Mouse (Mus musculus) heart, embryonic 11.5 days (tissue): ENCODE measurements at regions not wholly inside any gene's neighbourhood (a gene's known extent, or its start where the extent isn't known, plus 50 kb on each side); places are given as distances from the start of the nearest gene placed in this dataset.

Source experiments
- ATAC-seq: fragments of 200-750 bp; cut with Nextera tagmentation; replicated peaks from 2 replicates; pipeline ENCODE4 v1.8.0; 2017; ENCODE audit warnings: moderate library complexity; ENCODE audit not compliant: insufficient number of reproducible peaks, low FRiP score, low TSS enrichment
- H3K27ac ChIP-seq: fragments of 300-500 bp; sonication (generic); 2 replicates; pipeline ENCODE4 v1.5.1; 2014; ENCODE audit warnings: mild to moderate bottlenecking, low read depth, low read length
- H3K27me3 ChIP-seq: fragments of 300-500 bp; sonication (generic); 2 replicates; pipeline ENCODE4 v1.6.1; 2014; ENCODE audit warnings: mild to moderate bottlenecking, low read length, mixed read lengths; ENCODE audit not compliant: control insufficient read depth, insufficient read depth
- H3K36me3 ChIP-seq: fragments of 300-500 bp; sonication (generic); 2 replicates; pipeline ENCODE4 v1.6.1; 2014; ENCODE audit warnings: mild to moderate bottlenecking, low read length, moderate library complexity, mixed read lengths; ENCODE audit not compliant: control insufficient read depth, insufficient read depth
- H3K4me1 ChIP-seq: fragments of 300-500 bp; sonication (generic); 2 replicates; pipeline ENCODE4 v1.6.1; 2014; ENCODE audit warnings: low read length; ENCODE audit not compliant: control insufficient read depth, insufficient read depth
- H3K4me2 ChIP-seq: fragments of 300-500 bp; sonication (generic); 2 replicates; pipeline ENCODE4 v1.6.1; 2014; ENCODE audit warnings: mild to moderate bottlenecking, moderate library complexity
- H3K4me3 ChIP-seq: fragments of 300-500 bp; sonication (generic); 2 replicates; pipeline ENCODE4 v1.5.1; 2014; ENCODE audit warnings: low read depth, low read length
- H3K9ac ChIP-seq: fragments of 300-500 bp; sonication (generic); 2 replicates; pipeline ENCODE4 v1.6.1; 2014; ENCODE audit warnings: mild to moderate bottlenecking, low read depth, low read length, moderate library complexity
- H3K9me3 ChIP-seq: fragments of 300-500 bp; sonication (generic); replicated peaks from 2 replicates; pipeline ENCODE4 v1.6.1; 2016; ENCODE audit warnings: low read length; ENCODE audit not compliant: control insufficient read depth
- WGBS: fragments of 180-500 bp; shearing (Covaris S2); extraction: QIAGEN DNeasy Blood & Tissue Kit; methylation state at CpG from one replicate; pipeline ENCODE4 v1.1.7; 2014; ENCODE audit not compliant: insufficient replicate concordance; 5-methylcytosine and 5-hydroxymethylcytosine counted together

DNA sequence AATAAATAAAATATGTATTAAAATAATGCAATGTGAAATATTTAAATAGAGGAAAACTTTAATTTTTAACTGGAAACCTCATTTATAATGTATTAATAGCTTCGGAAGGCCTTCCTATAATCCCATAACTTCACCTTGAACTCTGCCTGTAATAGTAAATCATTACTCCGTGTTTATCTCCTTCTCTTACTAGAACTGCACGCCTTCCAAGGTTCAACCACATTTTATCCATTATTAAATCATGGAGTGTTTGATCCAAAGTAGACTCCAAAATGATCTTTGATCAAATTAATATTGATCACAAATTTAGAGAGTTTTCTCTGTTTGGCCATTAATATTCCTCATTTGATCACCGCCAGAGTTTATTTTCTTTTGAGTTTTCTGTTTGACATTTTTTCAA lies 114.8 kb upstream of the Adgrl2 start:
- no peak for ATAC-seq
- no peak overlapping the region for H3K9ac ChIP-seq
- no peaks in the 10 kb centered on the region for H3K9me3 ChIP-seq
- no peaks in the 10 kb centered on the region for H3K36me3 ChIP-seq
- no peak overlapping the region for H3K27ac ChIP-seq
- WGBS: 90% methylated on average over 4 of the region's 4 CpGs
- peaks cover 2% of the 10 kb centered on the region; the same call in 1 of the 2 replicates for H3K27me3 ChIP-seq
- H3K4me1 ChIP-seq: peaks cover 12% of the 10 kb centered on the region
- H3K4me2 ChIP-seq: no peak overlapping the region
- H3K4me3 ChIP-seq: no peak overlapping the region

DNA sequence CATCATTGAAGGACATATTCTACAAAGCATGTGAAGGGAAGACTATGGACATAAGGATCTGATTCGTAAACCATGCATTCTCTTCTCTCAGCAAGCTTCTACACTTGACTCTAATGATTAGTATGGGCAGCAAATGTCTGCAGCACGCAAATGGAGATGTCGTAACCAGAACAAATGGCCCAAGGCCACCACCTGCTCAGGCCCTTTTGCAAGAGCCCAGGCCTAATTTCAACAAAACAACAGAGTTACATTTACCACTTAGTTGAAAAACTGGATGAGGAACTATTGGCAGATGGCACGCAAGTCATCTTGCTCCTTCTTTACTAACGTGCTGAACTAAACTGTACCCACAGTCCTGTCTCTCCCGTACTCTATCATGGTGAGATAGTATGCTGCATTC lies 113.7 kb upstream of the Adgrl2 start:
- H3K4me2 ChIP-seq: no peak overlapping the region
- no peak overlapping the region for H3K27ac ChIP-seq
- H3K9me3 ChIP-seq: no peaks in the 10 kb centered on the region
- H3K27me3 ChIP-seq: peaks cover 2% of the 10 kb centered on the region; the same call in 1 of the 2 replicates
- H3K9ac ChIP-seq: no peak overlapping the region
- 87% methylated on average over 6 of the region's 6 CpGs for WGBS
- ATAC-seq: no peak
- no peak overlapping the region for H3K4me3 ChIP-seq
- H3K36me3 ChIP-seq: no peaks in the 10 kb centered on the region
- H3K4me1 ChIP-seq: peaks cover 12% of the 10 kb centered on the region

DNA sequence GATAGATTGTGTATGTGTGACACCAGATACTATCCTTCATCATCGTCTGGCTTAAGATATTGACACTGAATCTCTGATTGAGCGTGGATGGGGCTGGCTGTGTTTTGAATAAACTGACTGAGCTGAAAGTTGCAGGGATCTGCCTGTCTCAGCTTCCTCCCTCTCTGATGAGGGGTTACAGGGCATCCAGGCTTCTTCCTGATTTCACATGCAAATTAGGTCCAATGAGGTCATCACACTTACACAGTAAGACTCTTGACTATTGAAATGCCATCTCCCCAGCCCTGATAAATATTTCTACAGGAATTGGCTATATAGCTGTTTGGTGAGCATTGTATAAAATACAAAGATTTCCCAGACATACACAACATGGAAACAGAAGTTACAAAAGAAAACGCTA lies 113.1 kb upstream of the Adgrl2 start:
- H3K4me2 ChIP-seq: no peak overlapping the region
- no peak overlapping the region for H3K27ac ChIP-seq
- H3K4me1 ChIP-seq: peaks cover 15% of the 10 kb centered on the region
- H3K36me3 ChIP-seq: no peaks in the 10 kb centered on the region
- H3K9me3 ChIP-seq: no peaks in the 10 kb centered on the region
- no peak for ATAC-seq
- 82% methylated on average over 3 of the region's 3 CpGs for whole genome bisulfite sequencing
- no peak overlapping the region for H3K9ac ChIP-seq
- no peak overlapping the region for H3K4me3 ChIP-seq
- peaks cover 2% of the 10 kb centered on the region; the same call in 1 of the 2 replicates for H3K27me3 ChIP-seq

DNA sequence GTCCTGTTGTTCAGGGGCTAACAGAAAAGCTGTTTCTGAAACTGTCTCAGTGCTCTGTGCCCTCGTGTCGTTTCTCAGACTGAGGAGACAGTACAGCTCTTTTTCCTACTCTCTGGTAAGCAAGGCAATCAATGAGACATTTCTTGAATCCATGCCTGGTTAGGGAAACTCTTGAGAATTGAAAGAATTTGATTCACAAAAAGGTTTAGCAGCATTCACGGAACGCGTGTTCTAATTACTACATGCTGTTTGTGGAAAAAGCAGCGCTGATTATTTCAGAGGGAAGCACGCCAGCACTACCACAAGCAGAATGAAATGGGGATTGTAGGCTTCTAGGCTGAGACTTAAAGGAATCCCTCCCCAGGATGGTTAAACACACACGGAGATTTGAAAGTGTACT lies 112.5 kb upstream of the Adgrl2 start:
- Histone ChIP-seq H3K4me1 (peaks cover 15% of the 10 kb centered on the region), H3K9me3 (no peaks in the 10 kb centered on the region), H3K36me3 (no peaks in the 10 kb centered on the region), H3K4me2 (no peak overlapping the region), H3K9ac (no peak overlapping the region), H3K27ac (no peak overlapping the region), H3K4me3 (no peak overlapping the region), H3K27me3 (peaks cover 2% of the 10 kb centered on the region; the same call in 1 of the 2 replicates)
- WGBS: 73% methylated on average over 8 of the region's 8 CpGs
- no peak for ATAC-seq

DNA sequence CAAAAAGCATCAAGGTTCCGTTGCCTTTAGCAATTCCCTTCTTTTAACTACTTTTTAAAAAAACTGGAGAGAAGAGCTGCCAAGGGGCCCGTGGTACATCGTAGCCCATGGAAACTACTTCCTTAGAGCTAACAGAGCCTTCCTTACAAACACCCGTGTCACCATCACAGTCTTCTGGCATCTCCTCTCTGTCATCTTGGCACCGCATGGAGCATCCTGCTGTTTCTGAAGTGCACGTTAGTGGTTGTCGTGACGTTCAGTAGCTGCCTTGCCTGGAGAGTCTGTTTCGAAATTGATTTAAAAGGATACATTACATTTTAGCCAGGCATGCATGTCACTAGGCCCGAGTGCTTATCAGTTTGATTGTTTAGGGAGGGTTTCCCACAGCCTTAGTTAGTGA lies 111.4 kb upstream of the Adgrl2 start:
- H3K27me3 ChIP-seq: peaks cover 2% of the 10 kb centered on the region; the same call in 1 of the 2 replicates
- H3K4me2 ChIP-seq: no peak overlapping the region
- ATAC-seq: no peak
- peaks cover 17% of the 10 kb centered on the region for H3K4me1 ChIP-seq
- H3K9ac ChIP-seq: no peak overlapping the region
- no peak overlapping the region for H3K27ac ChIP-seq
- no peaks in the 10 kb centered on the region for H3K9me3 ChIP-seq
- no peak overlapping the region for H3K4me3 ChIP-seq
- 47% methylated on average over 10 of the region's 10 CpGs for WGBS
- H3K36me3 ChIP-seq: no peaks in the 10 kb centered on the region

DNA sequence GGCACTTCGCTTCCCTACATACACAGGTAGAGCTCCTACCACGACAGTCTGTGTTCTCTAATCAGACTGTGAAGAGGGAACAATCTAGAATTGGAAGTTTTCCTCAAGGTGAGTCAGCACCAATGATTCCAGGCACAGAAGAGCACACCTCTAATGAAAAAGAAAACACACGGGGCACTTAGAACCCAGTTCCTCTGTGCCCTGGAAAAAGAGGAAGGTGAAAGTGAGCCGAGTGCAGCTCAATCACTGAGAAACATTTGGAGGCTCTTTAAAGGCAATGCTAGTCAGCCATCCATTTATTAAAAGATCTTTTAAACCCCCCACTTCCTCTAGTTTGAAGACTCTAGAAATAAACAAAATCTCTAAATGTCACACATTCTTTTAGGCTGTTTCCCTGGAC lies 108.4 kb upstream of the Adgrl2 start:
- Histone ChIP-seq H3K4me1 (peaks cover 19% of the 10 kb centered on the region), H3K27me3 (0 out of 2 replicates have a peak, but pooled peaks cover 2% of the 10 kb centered on the region), H3K9ac (no peak overlapping the region), H3K4me2 (no peak overlapping the region), H3K36me3 (no peaks in the 10 kb centered on the region), H3K27ac (no peak overlapping the region), H3K4me3 (no peak overlapping the region), H3K9me3 (no peaks in the 10 kb centered on the region)
- 55% methylated on average over 4 of the region's 4 CpGs for WGBS
- ATAC-seq: no peak

DNA sequence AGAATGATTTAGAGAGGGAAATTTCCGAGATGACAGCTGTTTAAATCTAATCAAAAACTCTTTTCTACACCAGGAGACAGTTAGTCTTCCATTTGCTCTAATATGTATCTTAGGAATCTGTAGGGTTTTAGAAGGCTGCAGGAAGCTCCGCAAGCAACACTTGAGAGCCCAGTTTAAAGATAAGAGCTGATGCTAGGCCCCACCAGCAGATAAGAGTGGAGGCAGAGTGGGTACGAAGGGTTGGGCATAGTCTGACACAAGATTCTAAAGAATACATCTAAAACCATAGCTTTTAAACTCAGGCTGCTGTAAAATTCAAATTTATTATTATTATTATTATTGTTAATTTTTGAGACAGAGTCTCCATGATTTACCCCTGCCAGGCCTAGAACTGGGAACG lies 106.7 kb upstream of the Adgrl2 start:
- no peak overlapping the region for H3K9ac ChIP-seq
- no peak overlapping the region for H3K4me3 ChIP-seq
- peaks cover 19% of the 10 kb centered on the region for H3K4me1 ChIP-seq
- 0 out of 2 replicates have a peak, but pooled peaks cover under 1% of the 10 kb centered on the region for H3K27me3 ChIP-seq
- no peak for ATAC-seq
- no peak overlapping the region for H3K27ac ChIP-seq
- H3K9me3 ChIP-seq: no peaks in the 10 kb centered on the region
- no peak overlapping the region for H3K4me2 ChIP-seq
- WGBS: 21% methylated on average over 4 of the region's 4 CpGs
- no peaks in the 10 kb centered on the region for H3K36me3 ChIP-seq

DNA sequence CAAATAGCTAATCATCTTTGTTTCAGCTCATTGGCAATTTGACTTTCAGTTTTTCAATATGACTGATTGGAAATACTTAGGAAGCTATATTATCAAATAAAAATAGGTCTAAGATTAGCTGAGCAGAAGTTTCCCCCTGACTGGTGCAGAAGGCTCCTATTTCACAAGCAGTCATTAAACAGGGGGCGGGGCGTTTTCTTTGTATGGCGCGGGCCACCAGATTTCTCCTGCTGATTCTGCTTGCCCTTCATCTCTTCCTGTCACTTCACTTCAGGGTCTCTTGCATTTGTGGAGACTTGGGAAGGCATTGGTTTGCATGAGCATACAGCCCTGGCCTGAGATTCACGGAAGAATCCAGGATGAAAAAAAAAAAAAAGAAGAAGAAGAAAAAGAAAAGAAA lies 102.3 kb upstream of the Adgrl2 start:
- ATAC-seq: no peak
- H3K36me3 ChIP-seq: no peaks in the 10 kb centered on the region
- WGBS: 9% methylated on average over 5 of the region's 5 CpGs
- H3K4me2 ChIP-seq: peak overlapping the region; percentile 37
- H3K4me3 ChIP-seq: peak overlapping the region; percentile 21; the same call in 1 of the 2 replicates
- H3K4me1 ChIP-seq: peaks cover 4% of the 10 kb centered on the region; the same call in 1 of the 2 replicates
- H3K27me3 ChIP-seq: no peaks in the 10 kb centered on the region; the same call in 1 of the 2 replicates
- H3K9ac ChIP-seq: no peak overlapping the region
- H3K27ac ChIP-seq: no peak overlapping the region
- no peaks in the 10 kb centered on the region for H3K9me3 ChIP-seq

DNA sequence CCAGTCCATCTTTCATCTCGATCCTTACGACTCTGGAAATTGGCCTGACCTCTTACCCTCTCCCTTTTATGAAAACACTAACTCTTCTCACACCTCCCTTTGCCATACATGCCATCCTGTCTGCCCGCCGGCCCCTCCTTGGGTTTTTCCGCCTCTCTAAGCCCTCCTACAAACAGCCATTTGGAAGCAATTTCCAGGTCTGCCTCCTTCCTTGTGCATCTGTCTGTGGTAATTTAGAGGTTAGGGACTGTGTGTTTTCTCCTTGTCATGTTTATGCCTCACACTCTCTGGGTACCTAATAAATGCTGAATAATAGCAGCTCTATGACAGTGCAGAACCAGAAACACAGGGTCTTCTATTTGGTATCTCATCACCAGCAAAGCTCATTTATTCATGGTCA lies 99.7 kb upstream of the Adgrl2 start:
- Histone ChIP-seq H3K4me3 (no peak overlapping the region), H3K36me3 (no peaks in the 10 kb centered on the region), H3K27me3 (no peaks in the 10 kb centered on the region; the same call in 1 of the 2 replicates), H3K9me3 (no peaks in the 10 kb centered on the region), H3K4me2 (no peak overlapping the region), H3K4me1 (peaks cover 14% of the 10 kb centered on the region), H3K9ac (no peak overlapping the region), H3K27ac (no peak overlapping the region)
- 58% methylated on average over 5 of the region's 5 CpGs for WGBS
- ATAC-seq: no peak
